Mouse (Mus musculus) stomach, embryonic 15.5 days (tissue): ENCODE measurements at regions not wholly inside any gene's neighbourhood (a gene's known extent, or its start where the extent isn't known, plus 50 kb on each side); places are given as distances from the start of the nearest gene placed in this dataset.

ENCODE experiments used
- ATAC-seq: fragments of 200-750 bp; cut with Nextera tagmentation; 2 replicates; pipeline ENCODE4 v1.8.0; 2017; ENCODE audit warnings: low read depth, moderate number of reproducible peaks, moderate TSS enrichment; ENCODE audit not compliant: insufficient read depth, low FRiP score
- H3K27ac ChIP-seq: fragments of 300-500 bp; sonication (generic); 2 replicates; pipeline ENCODE4 v1.5.1; 2015; ENCODE audit warnings: mild to moderate bottlenecking, inconsistent platforms
- H3K27me3 ChIP-seq: fragments of 300-500 bp; sonication (generic); replicated peaks from 2 replicates; pipeline ENCODE4 v1.6.1; 2015; ENCODE audit warnings: inconsistent platforms
- H3K36me3 ChIP-seq: fragments of 300-500 bp; sonication (generic); 2 replicates; pipeline ENCODE4 v1.6.1; 2015; ENCODE audit warnings: inconsistent platforms
- H3K4me1 ChIP-seq: fragments of 300-500 bp; sonication (generic); 2 replicates; pipeline ENCODE4 v1.6.1; 2015; ENCODE audit warnings: inconsistent platforms
- H3K4me2 ChIP-seq: fragments of 300-500 bp; sonication (generic); 2 replicates; pipeline ENCODE4 v1.6.1; 2015; ENCODE audit warnings: mild to moderate bottlenecking, inconsistent platforms
- H3K4me3 ChIP-seq: fragments of 300-500 bp; sonication (generic); replicated peaks from 2 replicates; pipeline ENCODE4 v1.5.1; 2015; ENCODE audit warnings: inconsistent platforms
- H3K9ac ChIP-seq: fragments of 300-500 bp; sonication (generic); 2 replicates; pipeline ENCODE4 v1.6.1; 2015; ENCODE audit warnings: inconsistent platforms
- H3K9me3 ChIP-seq: fragments of 300-500 bp; sonication (generic); 2 replicates; pipeline ENCODE4 v1.6.1; 2016; ENCODE audit warnings: inconsistent platforms
- WGBS: fragments of 180-500 bp; shearing (Covaris S2); methylation state at CpG from one replicate; pipeline ENCODE4 v1.1.7; 2015; 5-methylcytosine and 5-hydroxymethylcytosine counted together

GRCm38 (mm10) chr4:84018774-84019173 lies 493.4 kb downstream of the Ccdc171 start:
- Histone ChIP-seq H3K27me3 (no peaks in the 10 kb centered on the region), H3K27ac (peak overlapping the region; percentile 62; the same call in 1 of the 2 replicates), H3K4me1 (peaks cover 6% of the 10 kb centered on the region; the same call in 1 of the 2 replicates), H3K9ac (no peak overlapping the region), H3K36me3 (no peaks in the 10 kb centered on the region), H3K9me3 (no peaks in the 10 kb centered on the region), H3K4me3 (no peak overlapping the region), H3K4me2 (no peak overlapping the region)
- no peak for ATAC-seq
- 55% methylated on average over 7 of the region's 7 CpGs for WGBS

- Histone ChIP-seq H3K4me2 (no peak overlapping the region), H3K9me3 (no peaks in the 10 kb centered on the region), H3K27me3 (no peaks in the 10 kb centered on the region), H3K4me3 (no peak overlapping the region), H3K36me3 (no peaks in the 10 kb centered on the region), H3K4me1 (peaks cover 6% of the 10 kb centered on the region; the same call in 1 of the 2 replicates), H3K27ac (peak overlapping the region; percentile 28; the same call in 1 of the 2 replicates), H3K9ac (no peak overlapping the region)
- WGBS: 66% methylated on average over 14 of the region's 14 CpGs
- ATAC-seq: no peak
Observed at GRCm38 (mm10) chr4:84019500-84020255, 494.3 kb downstream of the Ccdc171 start.

- no peak overlapping the region for H3K27ac ChIP-seq
- no peak overlapping the region for H3K9ac ChIP-seq
- H3K4me3 ChIP-seq: no peak overlapping the region
- no peaks in the 10 kb centered on the region for H3K27me3 ChIP-seq
- ATAC-seq: no peak
- 62% methylated on average over 1 of the region's 1 CpGs for WGBS
- H3K9me3 ChIP-seq: no peaks in the 10 kb centered on the region
- H3K36me3 ChIP-seq: no peaks in the 10 kb centered on the region
- H3K4me1 ChIP-seq: peaks cover 6% of the 10 kb centered on the region; the same call in 1 of the 2 replicates
- no peak overlapping the region for H3K4me2 ChIP-seq
Observed at GRCm38 (mm10) chr4:84020692-84021091, 495.3 kb downstream of the Ccdc171 start.

- no peaks in the 10 kb centered on the region for H3K36me3 ChIP-seq
- no peak overlapping the region for H3K27ac ChIP-seq
- no peak overlapping the region for H3K4me3 ChIP-seq
- no peak overlapping the region for H3K4me2 ChIP-seq
- ATAC-seq: no peak
- WGBS: 76% methylated on average over 7 of the region's 7 CpGs
- H3K27me3 ChIP-seq: no peaks in the 10 kb centered on the region
- peaks cover 6% of the 10 kb centered on the region; the same call in 1 of the 2 replicates for H3K4me1 ChIP-seq
- no peaks in the 10 kb centered on the region for H3K9me3 ChIP-seq
- no peak overlapping the region for H3K9ac ChIP-seq
Observed at GRCm38 (mm10) chr4:84022323-84022722, 497.0 kb downstream of the Ccdc171 start.

- whole genome bisulfite sequencing: 42% methylated on average over 8 of the region's 8 CpGs
- no peaks in the 10 kb centered on the region for H3K36me3 ChIP-seq
- H3K9me3 ChIP-seq: no peaks in the 10 kb centered on the region
- no peaks in the 10 kb centered on the region for H3K4me1 ChIP-seq
- H3K4me2 ChIP-seq: no peak overlapping the region
- H3K27me3 ChIP-seq: no peaks in the 10 kb centered on the region
- no peak for ATAC-seq
- no peak overlapping the region for H3K9ac ChIP-seq
- no peak overlapping the region for H3K27ac ChIP-seq
- no peak overlapping the region for H3K4me3 ChIP-seq
Observed at GRCm38 (mm10) chr4:84026144-84026543, 500.8 kb downstream of the Ccdc171 start.

GRCm38 (mm10) chr4:84028120-84028519 lies 502.8 kb downstream of the Ccdc171 start:
- Histone ChIP-seq H3K36me3 (no peaks in the 10 kb centered on the region), H3K4me3 (no peak overlapping the region), H3K27me3 (no peaks in the 10 kb centered on the region), H3K27ac (no peak overlapping the region), H3K4me1 (no peaks in the 10 kb centered on the region), H3K9ac (no peak overlapping the region), H3K9me3 (no peaks in the 10 kb centered on the region), H3K4me2 (no peak overlapping the region)
- no peak for ATAC-seq
- WGBS: 57% methylated on average over 5 of the region's 5 CpGs

GRCm38 (mm10) chr4:84030916-84031315 lies 505.6 kb downstream of the Ccdc171 start:
- no peaks in the 10 kb centered on the region for H3K4me1 ChIP-seq
- WGBS: 78% methylated on average over 5 of the region's 5 CpGs
- no peaks in the 10 kb centered on the region for H3K27me3 ChIP-seq

GRCm38 (mm10) chr4:84032505-84032904 lies 507.2 kb downstream of the Ccdc171 start:
- H3K4me1 ChIP-seq: no peaks in the 10 kb centered on the region
- H3K4me2 ChIP-seq: no peak overlapping the region
- WGBS: 70% methylated on average over 10 of the region's 10 CpGs
- no peaks in the 10 kb centered on the region for H3K9me3 ChIP-seq
- H3K4me3 ChIP-seq: no peak overlapping the region
- H3K27ac ChIP-seq: no peak overlapping the region
- no peaks in the 10 kb centered on the region for H3K27me3 ChIP-seq
- no peaks in the 10 kb centered on the region for H3K36me3 ChIP-seq
- no peak for ATAC-seq
- no peak overlapping the region for H3K9ac ChIP-seq

More at GRCm38 (mm10) chr4:84030916-84031315, 505.6 kb downstream of the Ccdc171 start:
- Histone ChIP-seq H3K9ac (no peak overlapping the region), H3K9me3 (no peaks in the 10 kb centered on the region), H3K36me3 (no peaks in the 10 kb centered on the region), H3K27ac (no peak overlapping the region), H3K4me3 (no peak overlapping the region), H3K4me2 (no peak overlapping the region)
- no peak for ATAC-seq

- Histone ChIP-seq H3K36me3 (no peaks in the 10 kb centered on the region), H3K9ac (no peak overlapping the region), H3K27ac (no peak overlapping the region), H3K9me3 (no peaks in the 10 kb centered on the region), H3K4me1 (no peaks in the 10 kb centered on the region), H3K4me3 (no peak overlapping the region), H3K4me2 (no peak overlapping the region), H3K27me3 (no peaks in the 10 kb centered on the region)
- no peak for ATAC-seq
- 86% methylated on average over 1 of the region's 1 CpGs for WGBS
Observed at GRCm38 (mm10) chr4:84035347-84035746, 510.0 kb downstream of the Ccdc171 start.

- H3K27ac ChIP-seq: no peak overlapping the region
- no peaks in the 10 kb centered on the region for H3K27me3 ChIP-seq
- no peak overlapping the region for H3K4me3 ChIP-seq
- no peaks in the 10 kb centered on the region for H3K36me3 ChIP-seq
- WGBS: 52% methylated on average over 3 of the region's 3 CpGs
- ATAC-seq: no peak
- no peaks in the 10 kb centered on the region for H3K9me3 ChIP-seq
- H3K9ac ChIP-seq: no peak overlapping the region
- H3K4me1 ChIP-seq: no peaks in the 10 kb centered on the region
- no peak overlapping the region for H3K4me2 ChIP-seq
Observed at GRCm38 (mm10) chr4:84037535-84037934, 512.2 kb downstream of the Ccdc171 start.

- no peak overlapping the region for H3K4me3 ChIP-seq
- 54% methylated on average over 6 of the region's 6 CpGs for WGBS
- ATAC-seq: no peak
- H3K27ac ChIP-seq: no peak overlapping the region
- H3K36me3 ChIP-seq: no peaks in the 10 kb centered on the region
- H3K9me3 ChIP-seq: no peaks in the 10 kb centered on the region
- H3K27me3 ChIP-seq: no peaks in the 10 kb centered on the region
- no peaks in the 10 kb centered on the region for H3K4me1 ChIP-seq
- no peak overlapping the region for H3K9ac ChIP-seq
- no peak overlapping the region for H3K4me2 ChIP-seq
Observed at GRCm38 (mm10) chr4:84050243-84050642, 524.9 kb downstream of the Ccdc171 start.

- no peak for ATAC-seq
- H3K4me2 ChIP-seq: no peak overlapping the region
- no peak overlapping the region for H3K27ac ChIP-seq
- H3K9ac ChIP-seq: no peak overlapping the region
- H3K36me3 ChIP-seq: no peaks in the 10 kb centered on the region
- no peaks in the 10 kb centered on the region for H3K27me3 ChIP-seq
- 52% methylated on average over 6 of the region's 6 CpGs for WGBS
- no peaks in the 10 kb centered on the region for H3K4me1 ChIP-seq
- no peaks in the 10 kb centered on the region for H3K9me3 ChIP-seq
- H3K4me3 ChIP-seq: no peak overlapping the region
Observed at GRCm38 (mm10) chr4:84056863-84057502, 531.6 kb downstream of the Ccdc171 start.
